Mouse (Mus musculus) heart, embryonic 12.5 days (tissue): ENCODE measurements around the gene Txk. TPM values are rescaled to one million over a fixed set of nuclear protein-coding genes. Genes with fewer than 3 reads are reported as not detected.
A peak's percentile ranks its signal among the peaks of the same experiment; 100 is the strongest.

Experiments used
- ATAC-seq: fragments of 200-750 bp; cut with Nextera tagmentation; 2 replicates; pipeline ENCODE4 v1.8.0; 2017; ENCODE audit warnings: moderate TSS enrichment, moderate library complexity; ENCODE audit not compliant: insufficient number of reproducible peaks, low FRiP score
- H3K27ac ChIP-seq: fragments of 300-500 bp; sonication (generic); 2 replicates; pipeline ENCODE4 v1.5.1; 2016; ENCODE audit warnings: mild to moderate bottlenecking, moderate library complexity; ENCODE audit not compliant: poor library complexity, severe bottlenecking
- H3K27me3 ChIP-seq: fragments of 300-500 bp; sonication (generic); replicated peaks from 2 replicates; pipeline ENCODE4 v1.6.1; 2016; ENCODE audit warnings: mild to moderate bottlenecking, moderate library complexity
- H3K36me3 ChIP-seq: fragments of 300-500 bp; sonication (generic); 2 replicates; pipeline ENCODE4 v1.6.1; 2016; ENCODE audit warnings: mild to moderate bottlenecking, moderate library complexity
- H3K4me1 ChIP-seq: fragments of 300-500 bp; sonication (generic); replicated peaks from 2 replicates; pipeline ENCODE4 v1.6.1; 2016; ENCODE audit warnings: mild to moderate bottlenecking
- H3K4me2 ChIP-seq: fragments of 300-500 bp; sonication (generic); 2 replicates; pipeline ENCODE4 v1.6.1; 2016; ENCODE audit warnings: mild to moderate bottlenecking, moderate library complexity
- H3K4me3 ChIP-seq: fragments of 300-500 bp; sonication (generic); 2 replicates; pipeline ENCODE4 v1.5.1; 2016; ENCODE audit warnings: mild to moderate bottlenecking
- H3K9ac ChIP-seq: fragments of 300-500 bp; sonication (generic); 2 replicates; pipeline ENCODE4 v1.6.1; 2016; ENCODE audit warnings: mild to moderate bottlenecking, moderate library complexity
- H3K9me3 ChIP-seq: fragments of 300-500 bp; sonication (generic); replicated peaks from 2 replicates; pipeline ENCODE4 v1.6.1; 2016; ENCODE audit warnings: mild to moderate bottlenecking, moderate library complexity
- WGBS: fragments of 180-500 bp; shearing (Covaris S2); methylation state at CpG from one replicate; pipeline ENCODE4 v1.1.7; 2016; 5-methylcytosine and 5-hydroxymethylcytosine counted together
- polyA plus RNA-seq: library from polyadenylated mRNA; unstranded; fragments of >200 nt; fragmentation: Nextera tagmentation; extraction: Ambion mirVana; gene quantifications from 2 replicates; pipeline ENCODE4 v1.2.1, GENCODE M21; 2016

Txk gene
- not detected in 2 replicates for polyA plus RNA-seq

GRCm38 (mm10) chr5:72752585-72752984 is at the start of gene Txk:
TSS of gene Txk (minus strand) at chr5:72752777.
- ATAC-seq = no peak
- no peak within 1 kb of the TSS for H3K9ac ChIP-seq
- H3K4me3 ChIP-seq = no peak within 1 kb of the TSS
- peaks cover 8% of the 10 kb centered on the region; the same call in 1 of the 2 replicates for H3K4me1 ChIP-seq
- H3K4me2 ChIP-seq = no peak within 1 kb of the TSS
- WGBS = 80% methylated on average over 5 of the region's 5 CpGs
- H3K27ac ChIP-seq = no peak within 1 kb of the TSS
- H3K9me3 ChIP-seq = no peaks in the 10 kb centered on the region
- peaks cover 26% of the 10 kb centered on the region for H3K36me3 ChIP-seq
- H3K27me3 ChIP-seq = no peaks in the 10 kb centered on the region

GRCm38 (mm10) chr5:72798563-72798962 is 46.0 kb upstream of the Txk start:
- H3K4me3 ChIP-seq = no peak overlapping the region
- no peak overlapping the region for H3K27ac ChIP-seq
- WGBS = 75% methylated on average over 4 of the region's 4 CpGs
- H3K36me3 ChIP-seq = no peaks in the 10 kb centered on the region
- H3K27me3 ChIP-seq = no peaks in the 10 kb centered on the region
- H3K4me2 ChIP-seq = no peak overlapping the region
- H3K9ac ChIP-seq = no peak overlapping the region
- no peaks in the 10 kb centered on the region for H3K9me3 ChIP-seq
- H3K4me1 ChIP-seq = peaks cover 43% of the 10 kb centered on the region
- no peak for ATAC-seq

GRCm38 (mm10) chr5:72796186-72796613 is 43.6 kb upstream of the Txk start:
- Histone ChIP-seq H3K4me2 (peak overlapping the region; percentile 60), H3K36me3 (no peaks in the 10 kb centered on the region), H3K9me3 (no peaks in the 10 kb centered on the region), H3K4me1 (peaks cover 34% of the 10 kb centered on the region), H3K4me3 (peak overlapping the region; percentile 33), H3K9ac (peak overlapping the region; percentile 60), H3K27ac (peak overlapping the region; percentile 73), H3K27me3 (no peaks in the 10 kb centered on the region)
- 25% methylated on average over 14 of the region's 14 CpGs for WGBS
- ATAC-seq = peak; percentile 37; the same call in 1 of the 2 replicates

- Histone ChIP-seq H3K9ac (no peak overlapping the region), H3K9me3 (no peaks in the 10 kb centered on the region), H3K27ac (no peak overlapping the region), H3K4me1 (peaks cover 24% of the 10 kb centered on the region), H3K4me2 (no peak overlapping the region), H3K27me3 (no peaks in the 10 kb centered on the region), H3K4me3 (no peak overlapping the region), H3K36me3 (no peaks in the 10 kb centered on the region)
- 65% methylated on average over 3 of the region's 3 CpGs for WGBS
- no peak for ATAC-seq
Measured at GRCm38 (mm10) chr5:72793309-72793850, 40.8 kb upstream of the Txk start.

GRCm38 (mm10) chr5:72791789-72792188 is 39.2 kb upstream of the Txk start:
- H3K4me3 ChIP-seq = no peak overlapping the region
- H3K9me3 ChIP-seq = no peaks in the 10 kb centered on the region
- no peak for ATAC-seq
- peaks cover 23% of the 10 kb centered on the region for H3K4me1 ChIP-seq
- no peaks in the 10 kb centered on the region for H3K27me3 ChIP-seq
- no peaks in the 10 kb centered on the region for H3K36me3 ChIP-seq
- H3K27ac ChIP-seq = no peak overlapping the region
- no peak overlapping the region for H3K4me2 ChIP-seq
- 23% methylated on average over 6 of the region's 6 CpGs for WGBS
- H3K9ac ChIP-seq = no peak overlapping the region

GRCm38 (mm10) chr5:72791386-72791785 is 38.8 kb upstream of the Txk start:
- Histone ChIP-seq H3K36me3 (no peaks in the 10 kb centered on the region), H3K4me1 (peaks cover 19% of the 10 kb centered on the region), H3K9me3 (no peaks in the 10 kb centered on the region), H3K27me3 (no peaks in the 10 kb centered on the region), H3K9ac (no peak overlapping the region), H3K4me2 (no peak overlapping the region), H3K27ac (no peak overlapping the region), H3K4me3 (no peak overlapping the region)
- no peak for ATAC-seq
- whole genome bisulfite sequencing = 64% methylated on average over 4 of the region's 4 CpGs

- Histone ChIP-seq H3K9me3 (no peaks in the 10 kb centered on the region), H3K4me3 (no peak overlapping the region), H3K36me3 (peaks cover 12% of the 10 kb centered on the region; the same call in 1 of the 2 replicates), H3K27me3 (no peaks in the 10 kb centered on the region), H3K9ac (no peak overlapping the region), H3K4me1 (peaks cover 14% of the 10 kb centered on the region), H3K27ac (no peak overlapping the region), H3K4me2 (no peak overlapping the region)
- WGBS = 69% methylated on average over 4 of the region's 4 CpGs
- no peak for ATAC-seq
Measured at GRCm38 (mm10) chr5:72785451-72785850, 32.9 kb upstream of the Txk start.

- Histone ChIP-seq H3K9me3 (no peaks in the 10 kb centered on the region), H3K4me1 (peaks cover 14% of the 10 kb centered on the region), H3K4me3 (no peak overlapping the region), H3K36me3 (peaks cover 12% of the 10 kb centered on the region; the same call in 1 of the 2 replicates), H3K4me2 (no peak overlapping the region), H3K9ac (no peak overlapping the region), H3K27ac (no peak overlapping the region), H3K27me3 (no peaks in the 10 kb centered on the region)
- WGBS = 78% methylated on average over 3 of the region's 3 CpGs
- ATAC-seq = no peak
Measured at GRCm38 (mm10) chr5:72784719-72785118, 32.1 kb upstream of the Txk start.

GRCm38 (mm10) chr5:72783957-72784356 is 31.4 kb upstream of the Txk start:
- peaks cover 12% of the 10 kb centered on the region; the same call in 1 of the 2 replicates for H3K36me3 ChIP-seq
- no peak overlapping the region for H3K9ac ChIP-seq
- no peak overlapping the region for H3K27ac ChIP-seq
- peaks cover 14% of the 10 kb centered on the region for H3K4me1 ChIP-seq
- no peaks in the 10 kb centered on the region for H3K9me3 ChIP-seq
- no peak for ATAC-seq
- H3K4me2 ChIP-seq = no peak overlapping the region
- no peaks in the 10 kb centered on the region for H3K27me3 ChIP-seq
- no peak overlapping the region for H3K4me3 ChIP-seq
- WGBS = 64% methylated on average over 8 of the region's 8 CpGs

- no peak overlapping the region for H3K4me2 ChIP-seq
- no peak for ATAC-seq
Measured at GRCm38 (mm10) chr5:72783123-72783522, 30.5 kb upstream of the Txk start.

GRCm38 (mm10) chr5:72781776-72782175 is 29.2 kb upstream of the Txk start:
- Histone ChIP-seq H3K36me3 (peaks cover 12% of the 10 kb centered on the region; the same call in 1 of the 2 replicates), H3K27me3 (no peaks in the 10 kb centered on the region), H3K9ac (no peak overlapping the region), H3K4me2 (no peak overlapping the region), H3K9me3 (no peaks in the 10 kb centered on the region), H3K27ac (no peak overlapping the region), H3K4me3 (no peak overlapping the region), H3K4me1 (peaks cover 14% of the 10 kb centered on the region)
- ATAC-seq = no peak
- 65% methylated on average over 11 of the region's 11 CpGs for WGBS

More at GRCm38 (mm10) chr5:72783123-72783522, 30.5 kb upstream of the Txk start:
- Histone ChIP-seq H3K27ac (no peak overlapping the region), H3K36me3 (peaks cover 12% of the 10 kb centered on the region; the same call in 1 of the 2 replicates), H3K4me1 (peaks cover 14% of the 10 kb centered on the region), H3K27me3 (no peaks in the 10 kb centered on the region), H3K4me3 (no peak overlapping the region), H3K9me3 (no peaks in the 10 kb centered on the region), H3K9ac (no peak overlapping the region)
- WGBS = 80% methylated on average over 7 of the region's 7 CpGs

- Histone ChIP-seq H3K9me3 (no peaks in the 10 kb centered on the region), H3K27ac (no peak overlapping the region), H3K9ac (no peak overlapping the region), H3K4me1 (peaks cover under 1% of the 10 kb centered on the region; the same call in 1 of the 2 replicates), H3K27me3 (no peaks in the 10 kb centered on the region), H3K4me3 (no peak overlapping the region), H3K4me2 (no peak overlapping the region), H3K36me3 (peaks cover 9% of the 10 kb centered on the region; the same call in 1 of the 2 replicates)
- WGBS = 86% methylated on average over 2 of the region's 2 CpGs
- no peak for ATAC-seq
Measured at GRCm38 (mm10) chr5:72776595-72776994, 24.0 kb upstream of the Txk start.
